Mouse (Mus musculus): ENCODE measurements around the gene Gpr21.

GRCm38 (mm10) chr2:37565579-37565978, 49.4 kb downstream of the Gpr21 start:
- TF ChIP-seq CTCF (IDR thresholded peaks at IDR 0.05; ENCODE audit: low read depth) (no peak), EP300 (IDR thresholded peaks at IDR 0.05; ENCODE audit: low read depth) (no peak)
